Mouse (Mus musculus) myocyte (in vitro differentiated cells): ENCODE data around the gene Gm15517.

Source experiments
- CEBPB ChIP-seq: IDR thresholded peaks from 2 replicates; pipeline ENCODE4 v1.6.1; 2011; ENCODE audit warnings: mild to moderate bottlenecking, moderate library complexity; ENCODE audit not compliant: poor library complexity, insufficient read depth, severe bottlenecking
- E2F4 ChIP-seq: IDR thresholded peaks from one replicate; pipeline ENCODE4 v1.6.1; 2011; ENCODE audit warnings: mild to moderate bottlenecking, control low read depth, moderate library complexity; ENCODE audit not compliant: insufficient read depth
- MAX ChIP-seq: IDR thresholded peaks from one replicate; pipeline ENCODE4 v1.6.1; 2011; ENCODE audit warnings: low read depth, mild to moderate bottlenecking, control low read depth
- MYOD1 ChIP-seq, 3 experiments: IDR thresholded peaks; one replicate each; pipeline ENCODE4 v1.6.1; 2011; ENCODE audit warnings: control low read depth in 2 of 3, low read depth in 2 of 3, mild to moderate bottlenecking in 2 of 3, moderate library complexity in 1 of 3; ENCODE audit not compliant: insufficient read length in 2 of 3, control insufficient read depth in 1 of 3
- MYOG ChIP-seq, 3 experiments: IDR thresholded peaks; one replicate each; pipeline ENCODE4 v1.6.1; 2011; ENCODE audit warnings: control low read depth in 2 of 3, low read depth in 2 of 3, mild to moderate bottlenecking in 2 of 3; ENCODE audit not compliant: insufficient read length in 2 of 3, control insufficient read depth in 1 of 3, insufficient read depth in 1 of 3
- POLR2A ChIP-seq: IDR thresholded peaks from one replicate; pipeline ENCODE4 v1.6.1; 2011; ENCODE audit warnings: low read depth, mild to moderate bottlenecking, control low read depth, moderate library complexity; ENCODE audit not compliant: insufficient read length
- POLR2AphosphoS2 ChIP-seq: IDR thresholded peaks from one replicate; pipeline ENCODE4 v1.6.1; 2011; ENCODE audit warnings: low read depth, control low read depth; ENCODE audit not compliant: insufficient read length
- REST ChIP-seq: IDR thresholded peaks from one replicate; pipeline ENCODE4 v1.6.1; 2011; ENCODE audit warnings: mild to moderate bottlenecking, control low read depth, moderate library complexity; ENCODE audit not compliant: insufficient read depth, insufficient read length
- SRF ChIP-seq: IDR thresholded peaks from one replicate; pipeline ENCODE4 v1.6.1; 2011; ENCODE audit warnings: low read depth; ENCODE audit not compliant: control insufficient read depth, insufficient read length
- TCF12 ChIP-seq: IDR thresholded peaks from one replicate; pipeline ENCODE4 v1.6.1; 2011; ENCODE audit warnings: mild to moderate bottlenecking, control low read depth; ENCODE audit not compliant: poor library complexity, insufficient read depth, severe bottlenecking
- TCF3 ChIP-seq: IDR thresholded peaks from one replicate; pipeline ENCODE4 v1.6.1; 2011; ENCODE audit warnings: low read depth, control low read depth; ENCODE audit not compliant: insufficient read length
- USF1 ChIP-seq: IDR thresholded peaks from one replicate; pipeline ENCODE4 v1.6.1; 2011; ENCODE audit warnings: low read depth, mild to moderate bottlenecking, control low read depth, moderate library complexity

DNA sequence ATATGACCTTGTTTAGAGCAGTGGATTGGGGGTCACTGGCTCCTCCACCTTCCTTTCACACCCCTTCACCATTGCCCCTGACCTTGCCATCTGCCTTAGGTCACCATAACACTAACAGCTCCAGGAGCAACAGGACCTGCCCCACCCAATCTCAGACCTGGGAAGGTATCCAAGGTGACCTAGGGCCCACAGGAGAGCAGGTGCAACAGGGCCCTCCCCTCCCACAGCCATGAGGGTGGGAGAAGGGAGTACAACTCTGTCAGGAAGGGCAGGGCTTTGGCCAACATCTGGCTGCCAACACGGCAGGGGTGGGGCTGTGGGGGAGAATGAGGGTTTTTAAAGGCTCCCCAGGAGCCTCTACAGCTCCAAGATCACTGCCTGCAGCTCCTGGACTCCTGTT lies 36.2 kb upstream of the Gm15517 start, which contains the start of gene Klk1:
- TF ChIP-seq MYOD1 (IDR thresholded peaks at IDR 0.05; ENCODE audit: control insufficient read depth in 1 of 3, insufficient read length in 2 of 3, low read depth in 2 of 3): no peak
- no peak for TF ChIP-seq SRF
- no peak for TF ChIP-seq TCF3
- no peak for TF ChIP-seq USF1
- TF ChIP-seq POLR2AphosphoS2: no peak
- TF ChIP-seq CEBPB: no peak
- TF ChIP-seq POLR2A: no peak
- no peak for TF ChIP-seq MAX
- TF ChIP-seq E2F4: no peak
- TF ChIP-seq MYOG (IDR thresholded peaks at IDR 0.05; ENCODE audit: control insufficient read depth in 1 of 3, insufficient read depth in 1 of 3, insufficient read length in 2 of 3, low read depth in 2 of 3): no peak
- no peak for TF ChIP-seq TCF12
- no peak for TF ChIP-seq REST
